Mouse (Mus musculus): ENCODE data around the gene Snrnp25. TPM values are rescaled to one million over a fixed set of nuclear protein-coding genes. Genes with fewer than 3 reads are reported as not detected.

Snrnp25 gene
- polyA plus RNA-seq, 1 experiment: 58.3 TPM

DNA sequence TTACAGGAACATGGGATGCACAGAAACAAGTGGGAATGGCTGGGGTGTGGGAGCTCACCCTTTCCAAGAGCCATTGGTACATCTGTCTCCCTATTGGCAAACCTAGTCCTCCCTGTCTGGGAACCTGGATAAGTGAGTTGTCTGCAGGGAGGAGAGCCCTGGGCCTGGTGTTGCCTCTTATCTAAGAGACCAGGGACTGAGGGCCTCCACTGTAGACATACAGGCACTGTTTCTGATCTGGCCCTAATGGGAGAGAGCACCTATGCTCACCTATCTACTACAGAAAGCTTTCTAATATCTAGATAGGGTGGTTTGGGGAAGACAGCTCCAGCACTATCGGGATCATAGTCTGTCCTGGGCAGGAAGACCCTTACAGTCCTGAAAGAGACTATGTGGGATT lies 50.9 kb downstream of the Snrnp25 start:
- TF ChIP-seq MAX (IDR thresholded peaks at IDR 0.05; ENCODE audit: low read depth) (no peak), POLR2A (IDR thresholded peaks at IDR 0.05; ENCODE audit: insufficient read length, low read depth) (no peak), POLR2AphosphoS2 (IDR thresholded peaks at IDR 0.05; ENCODE audit: insufficient read length, low read depth) (no peak), TCF12 (IDR thresholded peaks at IDR 0.05; ENCODE audit: insufficient read depth, poor library complexity, severe bottlenecking) (no peak), CEBPB (IDR thresholded peaks at IDR 0.05; ENCODE audit: insufficient read depth, poor library complexity, severe bottlenecking) (no peak), MYOG (IDR thresholded peaks at IDR 0.05; ENCODE audit: control insufficient read depth in 1 of 3, insufficient read depth in 1 of 3, insufficient read length in 2 of 3, low read depth in 2 of 3) (no peak), SRF (IDR thresholded peaks at IDR 0.05; ENCODE audit: control insufficient read depth, insufficient read length, low read depth) (no peak), MYOD1 (IDR thresholded peaks at IDR 0.05; ENCODE audit: control insufficient read depth in 1 of 3, insufficient read length in 2 of 3, low read depth in 2 of 3) (no peak), USF1 (IDR thresholded peaks at IDR 0.05; ENCODE audit: low read depth) (no peak), E2F4 (IDR thresholded peaks at IDR 0.05; ENCODE audit: insufficient read depth) (no peak), REST (IDR thresholded peaks at IDR 0.05; ENCODE audit: insufficient read depth, insufficient read length) (no peak), TCF3 (IDR thresholded peaks at IDR 0.05; ENCODE audit: insufficient read length, low read depth) (no peak)
- H3K27me3 ChIP-seq (ENCODE audit: control insufficient read depth, insufficient read depth, insufficient read length): no peaks in the 10 kb centered on the region
- no peaks in the 10 kb centered on the region for H3K79me2 ChIP-seq (ENCODE audit: control insufficient read depth, insufficient read depth)
- no peak overlapping the region for H3K4me3 ChIP-seq
- H3ac ChIP-seq (ENCODE audit: control insufficient read depth, insufficient read length): no peak overlapping the region
- H3K36me3 ChIP-seq (ENCODE audit: control insufficient read depth, insufficient read depth): peaks cover 21% of the 10 kb centered on the region
- no peak overlapping the region for H3K4me2 ChIP-seq (ENCODE audit: low read depth)

DNA sequence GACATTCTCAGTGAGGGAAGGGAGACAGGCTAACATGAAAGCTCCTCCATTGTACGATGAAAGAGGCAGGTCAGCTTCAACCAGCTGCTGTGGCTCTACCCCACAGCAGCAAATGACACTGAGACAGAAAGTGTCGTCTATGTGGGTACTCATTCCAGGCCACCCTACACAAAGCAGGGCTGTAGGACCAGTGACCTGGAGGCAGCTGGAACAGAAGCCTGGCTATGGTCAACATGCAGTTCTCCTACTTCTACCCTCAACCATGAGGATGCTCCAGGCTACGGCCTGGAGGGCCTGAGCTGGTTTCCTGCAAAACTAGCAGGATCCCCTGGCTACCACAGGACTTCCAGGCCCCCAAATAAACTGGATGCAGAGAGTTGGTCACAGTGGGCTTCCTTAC lies 51.4 kb downstream of the Snrnp25 start:
- H3K79me2 ChIP-seq (ENCODE audit: control insufficient read depth, insufficient read depth): no peaks in the 10 kb centered on the region
- no peak overlapping the region for H3K4me2 ChIP-seq (ENCODE audit: low read depth)
- H3K36me3 ChIP-seq (ENCODE audit: control insufficient read depth, insufficient read depth): peaks cover 22% of the 10 kb centered on the region
- H3K27me3 ChIP-seq (ENCODE audit: control insufficient read depth, insufficient read depth, insufficient read length): no peaks in the 10 kb centered on the region
- no peak overlapping the region for H3ac ChIP-seq (ENCODE audit: control insufficient read depth, insufficient read length)
- no peak overlapping the region for H3K4me3 ChIP-seq
- TF ChIP-seq E2F4 (IDR thresholded peaks at IDR 0.05; ENCODE audit: insufficient read depth) (no peak), TCF12 (IDR thresholded peaks at IDR 0.05; ENCODE audit: insufficient read depth, poor library complexity, severe bottlenecking) (no peak), MYOG (IDR thresholded peaks at IDR 0.05; ENCODE audit: control insufficient read depth in 1 of 3, insufficient read depth in 1 of 3, insufficient read length in 2 of 3, low read depth in 2 of 3) (no peak), TCF3 (IDR thresholded peaks at IDR 0.05; ENCODE audit: insufficient read length, low read depth) (no peak), POLR2AphosphoS2 (IDR thresholded peaks at IDR 0.05; ENCODE audit: insufficient read length, low read depth) (no peak), SRF (IDR thresholded peaks at IDR 0.05; ENCODE audit: control insufficient read depth, insufficient read length, low read depth) (no peak), REST (IDR thresholded peaks at IDR 0.05; ENCODE audit: insufficient read depth, insufficient read length) (no peak), POLR2A (IDR thresholded peaks at IDR 0.05; ENCODE audit: insufficient read length, low read depth) (no peak), MAX (IDR thresholded peaks at IDR 0.05; ENCODE audit: low read depth) (no peak), MYOD1 (IDR thresholded peaks at IDR 0.05; ENCODE audit: control insufficient read depth in 1 of 3, insufficient read length in 2 of 3, low read depth in 2 of 3) (no peak), USF1 (IDR thresholded peaks at IDR 0.05; ENCODE audit: low read depth) (no peak), CEBPB (IDR thresholded peaks at IDR 0.05; ENCODE audit: insufficient read depth, poor library complexity, severe bottlenecking) (no peak)

Other genes with a start within 250 kb of the Snrnp25 start
- not detected for gene 4930524B15Rik, start 239.8 kb upstream of the Snrnp25 start, polyA plus RNA-seq (2012; fragmentation: generic; extraction: Trizol)
- 0.18 TPM for gene Nsg2, start 205.0 kb upstream of the Snrnp25 start, polyA plus RNA-seq (2012; fragmentation: generic; extraction: Trizol)
- gene Il9r, start 5.1 kb upstream of the Snrnp25 start, polyA plus RNA-seq (2012; fragmentation: generic; extraction: Trizol): 0.01 TPM
- 73.3 TPM for gene Rhbdf1, start 16.9 kb downstream of the Snrnp25 start, polyA plus RNA-seq (2012; fragmentation: generic; extraction: Trizol)
- 23.8 TPM for gene Mpg, start 21.1 kb downstream of the Snrnp25 start, polyA plus RNA-seq (2012; fragmentation: generic; extraction: Trizol)
- gene Nprl3, start 62.3 kb downstream of the Snrnp25 start, polyA plus RNA-seq (2012; fragmentation: generic; extraction: Trizol): 57.4 TPM
- gene Hba-x, start 71.0 kb downstream of the Snrnp25 start, polyA plus RNA-seq (2012; fragmentation: generic; extraction: Trizol): not detected
- gene Hba-a1, start 78.1 kb downstream of the Snrnp25 start, polyA plus RNA-seq (2012; fragmentation: generic; extraction: Trizol): 12.3 TPM
- 0.16 TPM for gene Hbq1b, start 81.5 kb downstream of the Snrnp25 start, polyA plus RNA-seq (2012; fragmentation: generic; extraction: Trizol)
- not detected for gene Hba-a2, start 91.1 kb downstream of the Snrnp25 start, polyA plus RNA-seq (2012; fragmentation: generic; extraction: Trizol)
- 0.24 TPM for gene Hbq1a, start 94.7 kb downstream of the Snrnp25 start, polyA plus RNA-seq (2012; fragmentation: generic; extraction: Trizol)
- 22.3 TPM for gene Sh3pxd2b, start 142.4 kb downstream of the Snrnp25 start, polyA plus RNA-seq (2012; fragmentation: generic; extraction: Trizol)
- gene Ubtd2, start 250.0 kb downstream of the Snrnp25 start, polyA plus RNA-seq (2012; fragmentation: generic; extraction: Trizol): 14.6 TPM